Mouse (Mus musculus): ENCODE measurements around the gene Ppp1r9a. TPM values are rescaled to one million over a fixed set of nuclear protein-coding genes. Genes with fewer than 3 reads are reported as not detected.

Gene Ppp1r9a
- polyA plus RNA-seq, 1 experiment from 2014 or later, result 18.7 TPM

GRCm38 (mm10) chr6:5154786-5155185 lies 252.1 kb downstream of the Ppp1r9a start:
- no peaks in the 10 kb centered on the region for H3K36me3 ChIP-seq
- ATAC-seq (ENCODE audit: borderline replicate concordance, extremely low read depth, low FRiP score, low TSS enrichment), result no peak
- WGBS, result 71% methylated on average over 6 of the region's 6 CpGs
- peaks cover 19% of the 10 kb centered on the region for H3K4me1 ChIP-seq
- H3K4me3 ChIP-seq, result no peak overlapping the region
- no peaks in the 10 kb centered on the region for H3K27me3 ChIP-seq
- no peaks in the 10 kb centered on the region for H3K9me3 ChIP-seq
- H3K9ac ChIP-seq, result no peak overlapping the region
- H3K4me2 ChIP-seq, result no peak overlapping the region
- no peak overlapping the region for H3K27ac ChIP-seq

- Histone ChIP-seq H3K9ac (no peak overlapping the region), H3K36me3 (no peaks in the 10 kb centered on the region), H3K9me3 (no peaks in the 10 kb centered on the region), H3K4me1 (peaks cover 19% of the 10 kb centered on the region), H3K4me2 (no peak overlapping the region), H3K27me3 (no peaks in the 10 kb centered on the region), H3K27ac (peak overlapping the region; percentile 31; the same call in 1 of the 2 replicates), H3K4me3 (no peak overlapping the region)
- WGBS, result 79% methylated on average over 1 of the region's 1 CpGs
- ATAC-seq (ENCODE audit: borderline replicate concordance, extremely low read depth, low FRiP score, low TSS enrichment), result no peak
Observed at GRCm38 (mm10) chr6:5155313-5155927, 252.7 kb downstream of the Ppp1r9a start.

- H3K4me1 ChIP-seq, result peaks cover 6% of the 10 kb centered on the region; the same call in 1 of the 2 replicates
- no peak overlapping the region for H3K9ac ChIP-seq
- H3K4me3 ChIP-seq, result no peak overlapping the region
- WGBS, result 75% methylated on average over 6 of the region's 6 CpGs
- H3K36me3 ChIP-seq, result no peaks in the 10 kb centered on the region
- no peaks in the 10 kb centered on the region for H3K9me3 ChIP-seq
- peak overlapping the region; percentile 61 for H3K27ac ChIP-seq
- no peak overlapping the region for H3K4me2 ChIP-seq
- ATAC-seq (ENCODE audit: borderline replicate concordance, extremely low read depth, low FRiP score, low TSS enrichment), result no peak
- H3K27me3 ChIP-seq, result no peaks in the 10 kb centered on the region
Observed at GRCm38 (mm10) chr6:5156541-5157425, 254.1 kb downstream of the Ppp1r9a start.

DNA sequence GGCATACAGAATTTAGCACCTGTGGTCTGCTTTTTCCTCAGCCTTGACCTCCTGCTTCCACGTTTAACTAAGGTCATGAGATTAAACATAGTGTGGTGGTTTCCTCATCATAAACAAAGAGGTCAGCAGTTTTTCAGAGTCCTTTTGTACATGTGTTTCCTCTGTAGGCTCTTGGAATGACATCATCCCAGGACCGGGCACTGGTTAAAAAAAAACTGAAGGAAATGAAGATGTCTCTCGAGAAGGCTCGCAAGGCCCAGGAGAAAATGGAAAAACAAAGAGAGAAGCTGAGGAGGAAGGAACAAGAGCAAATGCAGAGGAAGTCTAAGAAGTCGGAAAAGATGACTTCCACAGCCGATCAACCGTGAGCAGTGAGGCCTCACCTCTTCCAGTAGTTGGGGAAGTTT lies 256.7 kb downstream of the Ppp1r9a start:
- H3K4me2 ChIP-seq, result no peak overlapping the region
- H3K27ac ChIP-seq, result peak overlapping the region; percentile 5; the same call in 1 of the 2 replicates
- no peaks in the 10 kb centered on the region for H3K36me3 ChIP-seq
- no peaks in the 10 kb centered on the region for H3K27me3 ChIP-seq
- no peak overlapping the region for H3K9ac ChIP-seq
- WGBS, result 66% methylated on average over 7 of the region's 7 CpGs
- no peaks in the 10 kb centered on the region for H3K9me3 ChIP-seq
- no peaks in the 10 kb centered on the region for H3K4me1 ChIP-seq
- peak; percentile 35; the same call in 1 of the 2 replicates for ATAC-seq (ENCODE audit: borderline replicate concordance, extremely low read depth, low FRiP score, low TSS enrichment)
- H3K4me3 ChIP-seq, result no peak overlapping the region

GRCm38 (mm10) chr6:5162052-5162451 lies 259.3 kb downstream of the Ppp1r9a start:
- no peak overlapping the region for H3K4me3 ChIP-seq
- 0 out of 2 replicates have a peak, but pooled peaks cover 3% of the 10 kb centered on the region for H3K4me1 ChIP-seq
- no peak overlapping the region for H3K4me2 ChIP-seq
- no peak for ATAC-seq (ENCODE audit: borderline replicate concordance, extremely low read depth, low FRiP score, low TSS enrichment)
- H3K27me3 ChIP-seq, result no peaks in the 10 kb centered on the region
- H3K27ac ChIP-seq, result no peak overlapping the region
- H3K9me3 ChIP-seq, result no peaks in the 10 kb centered on the region
- H3K36me3 ChIP-seq, result no peaks in the 10 kb centered on the region
- 69% methylated on average over 6 of the region's 6 CpGs for WGBS
- no peak overlapping the region for H3K9ac ChIP-seq

DNA sequence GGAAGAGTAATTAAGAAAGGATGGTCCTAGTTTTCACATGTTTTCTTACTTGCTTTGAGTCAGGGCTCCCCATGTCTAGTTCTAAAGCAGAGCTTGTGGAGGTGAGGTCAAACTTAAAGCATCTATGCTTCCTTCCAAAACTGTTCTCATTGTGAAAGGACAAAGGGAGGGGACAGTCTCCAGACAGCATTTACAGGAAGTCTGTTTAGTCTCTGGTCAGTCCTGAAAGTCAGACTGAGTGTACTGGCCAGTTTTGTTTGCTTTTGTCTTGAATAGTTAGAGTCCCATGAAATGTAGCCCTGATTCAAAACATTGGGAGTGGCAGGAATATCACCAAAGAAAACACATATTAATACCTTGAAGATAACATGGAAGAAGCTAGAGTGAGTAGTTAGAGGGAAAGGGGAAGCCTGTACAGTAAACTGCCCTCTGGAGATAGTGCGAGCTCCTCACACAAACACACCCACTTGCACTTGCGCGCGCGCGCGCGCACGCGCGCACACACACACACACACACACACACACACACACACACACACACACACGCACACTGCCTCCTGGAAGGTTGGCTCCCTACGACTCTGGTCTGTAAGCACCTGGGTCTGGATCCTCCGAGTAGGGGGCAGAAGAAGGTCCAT lies 260.9 kb downstream of the Ppp1r9a start:
- H3K9ac ChIP-seq, result no peak overlapping the region
- no peaks in the 10 kb centered on the region for H3K9me3 ChIP-seq
- no peak overlapping the region for H3K27ac ChIP-seq
- H3K36me3 ChIP-seq, result no peaks in the 10 kb centered on the region
- H3K4me2 ChIP-seq, result no peak overlapping the region
- WGBS, result 95% methylated on average over 14 of the region's 14 CpGs
- H3K27me3 ChIP-seq, result no peaks in the 10 kb centered on the region
- ATAC-seq (ENCODE audit: borderline replicate concordance, extremely low read depth, low FRiP score, low TSS enrichment), result no peak
- H3K4me1 ChIP-seq, result 0 out of 2 replicates have a peak, but pooled peaks cover 3% of the 10 kb centered on the region
- no peak overlapping the region for H3K4me3 ChIP-seq

DNA sequence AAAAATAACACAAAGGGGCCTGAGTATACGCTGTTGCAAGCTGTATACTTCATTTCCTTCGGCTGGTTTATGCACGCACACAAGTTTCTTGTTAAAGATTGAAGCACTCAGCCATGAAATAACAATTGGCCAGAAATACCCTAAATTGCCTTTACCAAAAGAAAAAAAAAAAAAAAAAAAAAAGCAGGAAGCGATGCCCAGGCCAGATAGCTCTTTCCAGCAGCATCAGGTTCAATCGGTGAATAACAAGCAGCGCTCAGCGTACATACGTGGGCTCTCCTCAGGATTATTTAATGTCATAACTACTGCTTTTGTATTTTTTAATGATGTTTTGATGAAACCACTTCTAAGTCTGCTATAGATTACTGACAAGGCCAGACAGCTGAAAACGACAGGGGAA lies 262.1 kb downstream of the Ppp1r9a start:
- H3K4me2 ChIP-seq, result no peak overlapping the region
- H3K27ac ChIP-seq, result peak overlapping the region; percentile 14; the same call in 1 of the 2 replicates
- H3K36me3 ChIP-seq, result no peaks in the 10 kb centered on the region
- no peak for ATAC-seq (ENCODE audit: borderline replicate concordance, extremely low read depth, low FRiP score, low TSS enrichment)
- no peaks in the 10 kb centered on the region for H3K9me3 ChIP-seq
- WGBS, result 63% methylated on average over 9 of the region's 9 CpGs
- no peak overlapping the region for H3K4me3 ChIP-seq
- 0 out of 2 replicates have a peak, but pooled peaks cover 3% of the 10 kb centered on the region for H3K4me1 ChIP-seq
- no peak overlapping the region for H3K9ac ChIP-seq
- no peaks in the 10 kb centered on the region for H3K27me3 ChIP-seq

DNA sequence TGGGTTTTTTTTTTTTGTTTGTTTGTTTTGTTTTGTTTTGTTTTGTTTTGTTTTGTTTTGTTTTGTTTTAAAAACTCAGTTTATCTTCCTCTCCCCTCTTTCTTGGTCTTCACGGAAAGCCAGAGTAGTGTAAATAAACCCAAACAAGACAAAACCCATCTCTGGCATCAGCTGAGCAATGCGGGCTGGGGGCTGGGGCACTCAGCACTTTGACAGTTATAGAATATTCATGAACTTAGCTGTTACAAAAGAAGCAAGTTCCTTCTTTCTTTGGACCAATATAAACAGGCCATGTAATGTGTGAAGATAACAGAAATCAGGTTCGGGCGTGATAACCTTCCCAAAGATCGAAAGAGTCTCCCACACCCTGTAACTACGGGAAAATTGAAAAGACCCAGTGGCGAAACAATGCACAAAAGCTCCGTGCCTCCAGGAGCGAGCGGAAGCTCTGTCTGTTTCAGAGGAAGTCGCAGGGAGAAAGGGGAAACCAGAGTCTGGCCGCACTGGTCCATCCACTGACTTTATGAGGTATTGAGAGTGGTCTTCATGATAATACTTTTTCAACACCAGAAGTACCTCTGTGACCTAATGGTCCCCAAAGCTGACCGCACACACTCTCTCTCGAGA lies 264.4 kb downstream of the Ppp1r9a start:
- no peak for ATAC-seq (ENCODE audit: borderline replicate concordance, extremely low read depth, low FRiP score, low TSS enrichment)
- H3K9ac ChIP-seq, result no peak overlapping the region
- no peak overlapping the region for H3K4me3 ChIP-seq
- H3K4me1 ChIP-seq, result 0 out of 2 replicates have a peak, but pooled peaks cover 3% of the 10 kb centered on the region
- no peaks in the 10 kb centered on the region for H3K27me3 ChIP-seq
- no peak overlapping the region for H3K4me2 ChIP-seq
- no peak overlapping the region for H3K27ac ChIP-seq
- WGBS, result 50% methylated on average over 14 of the region's 14 CpGs
- H3K36me3 ChIP-seq, result no peaks in the 10 kb centered on the region
- no peaks in the 10 kb centered on the region for H3K9me3 ChIP-seq

- WGBS, result 83% methylated on average over 9 of the region's 9 CpGs
- Histone ChIP-seq H3K9me3 (no peaks in the 10 kb centered on the region), H3K9ac (no peak overlapping the region), H3K4me1 (0 out of 2 replicates have a peak, but pooled peaks cover 3% of the 10 kb centered on the region), H3K4me2 (no peak overlapping the region), H3K4me3 (no peak overlapping the region), H3K27me3 (no peaks in the 10 kb centered on the region), H3K36me3 (no peaks in the 10 kb centered on the region), H3K27ac (no peak overlapping the region)
- no peak for ATAC-seq (ENCODE audit: borderline replicate concordance, extremely low read depth, low FRiP score, low TSS enrichment)
Observed at GRCm38 (mm10) chr6:5168158-5168557, 265.4 kb downstream of the Ppp1r9a start.

DNA sequence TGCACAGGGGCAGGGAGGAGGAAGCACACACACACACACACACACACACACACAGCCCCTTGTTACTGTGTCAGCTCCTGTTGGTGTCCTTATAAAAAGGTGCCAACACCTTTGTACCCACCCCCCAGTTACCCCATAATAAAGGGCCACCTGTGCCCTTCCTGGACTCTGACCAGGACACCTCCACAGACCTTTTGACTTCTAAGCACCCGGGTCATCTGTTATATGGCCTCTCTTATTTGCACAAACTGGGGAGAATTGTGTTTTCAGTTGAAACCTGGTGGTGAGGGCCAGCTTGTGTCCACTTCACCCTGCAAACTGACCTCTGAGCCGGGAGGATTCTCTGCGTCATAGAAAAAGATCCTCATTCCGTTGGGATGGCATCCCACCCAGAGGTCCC lies 268.7 kb downstream of the Ppp1r9a start:
- no peak overlapping the region for H3K27ac ChIP-seq
- H3K27me3 ChIP-seq, result no peaks in the 10 kb centered on the region
- H3K4me1 ChIP-seq, result no peaks in the 10 kb centered on the region
- H3K36me3 ChIP-seq, result no peaks in the 10 kb centered on the region
- H3K4me3 ChIP-seq, result no peak overlapping the region
- H3K9ac ChIP-seq, result no peak overlapping the region
- no peak overlapping the region for H3K4me2 ChIP-seq
- no peak for ATAC-seq (ENCODE audit: borderline replicate concordance, extremely low read depth, low FRiP score, low TSS enrichment)
- no peaks in the 10 kb centered on the region for H3K9me3 ChIP-seq
- 67% methylated on average over 4 of the region's 4 CpGs for WGBS

DNA sequence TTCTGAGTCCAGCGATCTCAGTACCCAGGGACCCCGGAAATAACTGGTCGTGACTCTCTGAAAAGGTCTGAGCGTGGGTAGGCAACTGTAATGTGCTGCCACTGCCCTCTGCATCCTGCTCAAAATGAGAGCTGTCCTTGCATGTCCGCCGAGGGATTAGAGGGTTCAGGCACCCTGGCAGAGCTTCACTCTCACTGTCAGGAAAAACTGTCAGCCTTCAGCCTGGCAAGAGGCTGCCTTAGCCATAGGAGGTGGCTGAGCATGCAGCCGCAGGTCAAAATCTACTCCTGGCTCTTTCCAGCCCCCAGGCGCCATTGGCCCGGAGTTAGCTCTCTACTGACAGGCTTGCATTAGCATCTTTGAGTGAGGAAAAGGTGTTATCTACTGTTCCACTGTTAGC lies 269.9 kb downstream of the Ppp1r9a start:
- no peaks in the 10 kb centered on the region for H3K4me1 ChIP-seq
- no peaks in the 10 kb centered on the region for H3K36me3 ChIP-seq
- WGBS, result 66% methylated on average over 9 of the region's 9 CpGs
- H3K27ac ChIP-seq, result no peak overlapping the region
- H3K4me2 ChIP-seq, result no peak overlapping the region
- ATAC-seq (ENCODE audit: borderline replicate concordance, extremely low read depth, low FRiP score, low TSS enrichment), result no peak
- H3K9ac ChIP-seq, result no peak overlapping the region
- H3K9me3 ChIP-seq, result no peaks in the 10 kb centered on the region
- no peak overlapping the region for H3K4me3 ChIP-seq
- no peaks in the 10 kb centered on the region for H3K27me3 ChIP-seq

All from lung, embryonic 15.5 days (tissue).